In genomic region chr12:91668529-91669245, GRCm38 (mm10) we compare ENCODE assay signal across 9 mouse cellular contexts.
A peak's percentile ranks its signal among the peaks of the same experiment; 100 is the strongest.
DNase-seq lines count a peak whose midpoint lies in the region; ATAC-seq lines count a peak whose summit lies in the region.
"Had no signal": no experiment of that assay in that cellular context is flagged by ENCODE, and none has a peak within 500 bp of the region (broad histone marks: within the 10 kb centered on the region; RNA-seq: fewer than 3 reads in every experiment).

No protein-coding gene starts in this region.

- H3K9me3 ChIP-seq in lung, embryonic 15.5 days: no peaks in the 10 kb centered on the region
- H3K9me3 ChIP-seq in stomach, embryonic 14.5 days (ENCODE audit: control insufficient read depth, low read depth, low read length): no peaks in the 10 kb centered on the region
- H3K9me3 ChIP-seq in neural tube, embryonic 15.5 days (replicated peaks): no peaks in the 10 kb centered on the region
- H3K9me3 ChIP-seq: midbrain, embryonic 15.5 days had no signal

- H3K9ac ChIP-seq in lung, embryonic 15.5 days: no peak overlapping the region
- H3K9ac ChIP-seq in stomach, embryonic 14.5 days (replicated peaks; ENCODE audit: low read depth, low read length): no peak overlapping the region
- H3K9ac ChIP-seq in neural tube, embryonic 15.5 days (replicated peaks): no peak overlapping the region
- H3K9ac ChIP-seq: midbrain, embryonic 15.5 days had no signal

- peak; percentile 83 for ATAC-seq in CD4-positive, CD25-positive, alpha-beta regulatory T cell, adult 4 months
- peak; percentile 80 for ATAC-seq in common myeloid progenitor, adult 5-6 weeks (replicated peaks; ENCODE audit: low read depth, poor library complexity, severe bottlenecking)
- ATAC-seq in lung, embryonic 15.5 days (ENCODE audit: borderline replicate concordance, extremely low read depth, low FRiP score, low TSS enrichment): peak; percentile 45; the same call in 1 of the 2 replicates
- ATAC-seq in stomach, embryonic 14.5 days (ENCODE audit: insufficient number of reproducible peaks, insufficient read depth, low FRiP score, low read depth): peak; percentile 89
- ATAC-seq in neural tube, embryonic 15.5 days (ENCODE audit: low FRiP score): no peak
- ATAC-seq: midbrain, embryonic 15.5 days had no signal

- 37% methylated on average over 16 of the region's 16 CpGs for WGBS in lung, embryonic 15.5 days
- WGBS in stomach, embryonic 14.5 days: 61% methylated on average over 16 of the region's 16 CpGs
- WGBS in neural tube, embryonic 15.5 days: 80% methylated on average over 16 of the region's 16 CpGs

- H3K27ac ChIP-seq in lung, embryonic 15.5 days: no peak overlapping the region
- H3K27ac ChIP-seq in stomach, embryonic 14.5 days (ENCODE audit: low read length): no peak overlapping the region
- no peak overlapping the region for H3K27ac ChIP-seq in neural tube, embryonic 15.5 days (replicated peaks)
- H3K27ac ChIP-seq: midbrain, embryonic 15.5 days had no signal

- no peak overlapping the region for H3K4me3 ChIP-seq in lung, embryonic 15.5 days
- no peak overlapping the region for H3K4me3 ChIP-seq in stomach, embryonic 14.5 days (ENCODE audit: low read depth, low read length)
- H3K4me3 ChIP-seq in neural tube, embryonic 15.5 days (replicated peaks): no peak overlapping the region
- H3K4me3 ChIP-seq: midbrain, embryonic 15.5 days had no signal

- peaks cover 20% of the 10 kb centered on the region for H3K4me1 ChIP-seq in lung, embryonic 15.5 days
- H3K4me1 ChIP-seq in stomach, embryonic 14.5 days (ENCODE audit: control insufficient read depth, insufficient read depth, low read length): no peaks in the 10 kb centered on the region
- H3K4me1 ChIP-seq in neural tube, embryonic 15.5 days: peaks cover 8% of the 10 kb centered on the region; the same call in 1 of the 2 replicates

- no peak overlapping the region for H3K4me2 ChIP-seq in lung, embryonic 15.5 days
- no peak overlapping the region for H3K4me2 ChIP-seq in stomach, embryonic 14.5 days (replicated peaks; ENCODE audit: low read depth, low read length)
- H3K4me2 ChIP-seq in neural tube, embryonic 15.5 days: no peak overlapping the region
- H3K4me2 ChIP-seq: midbrain, embryonic 15.5 days had no signal

- no peak for DNase-seq in cerebellum, postnatal 36 days
- no peak for DNase-seq in layer of hippocampus, adult 11-12 months (ENCODE audit: low spot score)
- DNase-seq: kidney, postnatal 10 days had no signal

- H3K27me3 ChIP-seq in lung, embryonic 15.5 days: no peaks in the 10 kb centered on the region
- H3K27me3 ChIP-seq in stomach, embryonic 14.5 days (ENCODE audit: control insufficient read depth, insufficient read depth, low read length): no peaks in the 10 kb centered on the region
- no peaks in the 10 kb centered on the region for H3K27me3 ChIP-seq in neural tube, embryonic 15.5 days (replicated peaks)
- H3K27me3 ChIP-seq: midbrain, embryonic 15.5 days had no signal

- no peaks in the 10 kb centered on the region for H3K36me3 ChIP-seq in lung, embryonic 15.5 days
- no peaks in the 10 kb centered on the region for H3K36me3 ChIP-seq in stomach, embryonic 14.5 days (ENCODE audit: control insufficient read depth, insufficient read depth, low read length)
- no peaks in the 10 kb centered on the region for H3K36me3 ChIP-seq in neural tube, embryonic 15.5 days
- H3K36me3 ChIP-seq: midbrain, embryonic 15.5 days had no signal
